Mouse (Mus musculus) forebrain, embryonic 16.5 days (tissue): Measurements from ENCODE around the gene Rbm24. TPM values are rescaled to one million over a fixed set of nuclear protein-coding genes. Genes with fewer than 3 reads are reported as not detected.

Experiments used
- ATAC-seq: fragments of 200-750 bp; cut with Nextera tagmentation; 2 replicates; pipeline ENCODE4 v1.8.0; 2017; ENCODE audit warnings: mild to moderate bottlenecking, moderate library complexity
- H3K27ac ChIP-seq: fragments of 300-500 bp; sonication (generic); 2 replicates; pipeline ENCODE4 v1.5.1; 2014; ENCODE audit warnings: low read length, control low read depth
- H3K27me3 ChIP-seq: fragments of 300-500 bp; sonication (generic); replicated peaks from 2 replicates; pipeline ENCODE4 v1.6.1; 2014; ENCODE audit warnings: low read length; ENCODE audit not compliant: control insufficient read depth, insufficient read depth
- H3K36me3 ChIP-seq: fragments of 300-500 bp; sonication (generic); 2 replicates; pipeline ENCODE4 v1.6.1; 2014; ENCODE audit not compliant: control insufficient read depth, insufficient read depth
- H3K4me1 ChIP-seq: fragments of 300-500 bp; sonication (generic); replicated peaks from 2 replicates; pipeline ENCODE4 v1.6.1; 2014; ENCODE audit warnings: low read length; ENCODE audit not compliant: control insufficient read depth, insufficient read depth
- H3K4me2 ChIP-seq: fragments of 300-500 bp; sonication (generic); 2 replicates; pipeline ENCODE4 v1.6.1; 2014; ENCODE audit warnings: mild to moderate bottlenecking, low read length, control low read depth
- H3K4me3 ChIP-seq: fragments of 300-500 bp; sonication (generic); replicated peaks from 2 replicates; pipeline ENCODE4 v1.5.1; 2014; ENCODE audit warnings: mild to moderate bottlenecking, low read length, control low read depth
- H3K9ac ChIP-seq: fragments of 300-500 bp; sonication (generic); replicated peaks from 2 replicates; pipeline ENCODE4 v1.6.1; 2014; ENCODE audit warnings: low read depth, low read length, control low read depth
- H3K9me3 ChIP-seq: fragments of 300-500 bp; sonication (generic); 2 replicates; pipeline ENCODE4 v1.6.1; 2016; ENCODE audit warnings: low read length; ENCODE audit not compliant: control insufficient read depth
- whole genome bisulfite sequencing: fragments of 180-500 bp; shearing (Covaris S2); extraction: QIAGEN DNeasy Blood & Tissue Kit; methylation state at CpG from one replicate; pipeline ENCODE4 v1.1.7; 2014; 5-methylcytosine and 5-hydroxymethylcytosine counted together
- polyA plus RNA-seq: library from polyadenylated mRNA; unstranded; fragments of >200 nt; fragmentation: Nextera tagmentation; extraction: Ambion mirVana; gene quantifications from 2 replicates; pipeline ENCODE4 v1.2.1, GENCODE M21; 2015

The Rbm24 gene
- polyA plus RNA-seq, 1 experiment from 2014 or later: 8.4 TPM

GRCm38 (mm10) chr13:46426651-46427269 is 8.5 kb downstream of the Rbm24 start:
- WGBS: 92% methylated on average over 6 of the region's 6 CpGs
- ATAC-seq: no peak
- H3K4me2 ChIP-seq: no peak overlapping the region
- no peaks in the 10 kb centered on the region for H3K9me3 ChIP-seq
- H3K4me1 ChIP-seq: no peaks in the 10 kb centered on the region
- H3K27me3 ChIP-seq: no peaks in the 10 kb centered on the region
- no peak overlapping the region for H3K9ac ChIP-seq
- peaks cover 11% of the 10 kb centered on the region for H3K36me3 ChIP-seq
- no peak overlapping the region for H3K27ac ChIP-seq
- no peak overlapping the region for H3K4me3 ChIP-seq

DNA sequence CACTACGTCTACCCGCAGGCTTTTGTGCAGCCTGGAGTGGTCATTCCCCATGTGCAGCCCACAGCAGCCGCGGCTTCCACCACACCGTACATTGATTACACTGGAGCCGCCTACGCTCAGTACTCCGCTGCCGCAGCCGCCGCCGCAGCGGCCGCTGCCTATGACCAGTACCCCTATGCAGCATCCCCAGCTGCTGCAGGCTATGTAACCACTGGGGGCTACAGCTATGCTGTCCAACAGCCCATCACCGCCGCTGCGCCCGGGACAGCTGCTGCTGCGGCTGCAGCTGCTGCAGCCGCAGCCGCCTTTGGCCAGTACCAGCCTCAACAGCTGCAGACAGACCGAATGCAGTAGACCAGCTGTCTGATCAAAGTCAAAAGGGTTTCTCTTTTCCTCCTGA is 10.7 kb downstream of the Rbm24 start:
- WGBS: 94% methylated on average over 22 of the region's 22 CpGs
- H3K36me3 ChIP-seq: peaks cover 11% of the 10 kb centered on the region
- H3K4me1 ChIP-seq: peaks cover 5% of the 10 kb centered on the region; the same call in 1 of the 2 replicates
- no peak for ATAC-seq
- H3K4me3 ChIP-seq: no peak overlapping the region
- no peaks in the 10 kb centered on the region for H3K27me3 ChIP-seq
- no peak overlapping the region for H3K27ac ChIP-seq
- no peak overlapping the region for H3K9ac ChIP-seq
- H3K4me2 ChIP-seq: no peak overlapping the region
- no peaks in the 10 kb centered on the region for H3K9me3 ChIP-seq

- H3K9me3 ChIP-seq: no peaks in the 10 kb centered on the region
- H3K9ac ChIP-seq: no peak overlapping the region
- H3K4me2 ChIP-seq: no peak overlapping the region
- H3K27ac ChIP-seq: no peak overlapping the region
- H3K4me3 ChIP-seq: no peak overlapping the region
- no peak for ATAC-seq
- 93% methylated on average over 11 of the region's 11 CpGs for WGBS
- no peaks in the 10 kb centered on the region for H3K27me3 ChIP-seq
- peaks cover 11% of the 10 kb centered on the region for H3K36me3 ChIP-seq
- H3K4me1 ChIP-seq: peaks cover 9% of the 10 kb centered on the region; the same call in 1 of the 2 replicates
These were observed 11.6 kb downstream of the Rbm24 start for GRCm38 (mm10) chr13:46429866-46430265.

- 6% methylated on average over 8 of the region's 8 CpGs for WGBS
- Histone ChIP-seq H3K4me1 (peaks cover 9% of the 10 kb centered on the region), H3K36me3 (peaks cover 6% of the 10 kb centered on the region; the same call in 1 of the 2 replicates), H3K27ac (no peak overlapping the region; the same call in 1 of the 2 replicates), H3K4me3 (no peak overlapping the region), H3K9me3 (no peaks in the 10 kb centered on the region), H3K9ac (no peak overlapping the region), H3K27me3 (no peaks in the 10 kb centered on the region), H3K4me2 (no peak overlapping the region)
- ATAC-seq: no peak
These were observed 15.8 kb downstream of the Rbm24 start for GRCm38 (mm10) chr13:46433880-46434560.

- WGBS: 77% methylated on average over 6 of the region's 6 CpGs
- Histone ChIP-seq H3K4me2 (no peak overlapping the region), H3K9me3 (peaks cover 4% of the 10 kb centered on the region; the same call in 1 of the 2 replicates), H3K27ac (no peak overlapping the region), H3K27me3 (no peaks in the 10 kb centered on the region), H3K4me1 (peaks cover 3% of the 10 kb centered on the region), H3K9ac (no peak overlapping the region), H3K36me3 (no peaks in the 10 kb centered on the region), H3K4me3 (no peak overlapping the region)
- ATAC-seq: no peak
These were observed 20.7 kb downstream of the Rbm24 start for GRCm38 (mm10) chr13:46438960-46439359.

DNA sequence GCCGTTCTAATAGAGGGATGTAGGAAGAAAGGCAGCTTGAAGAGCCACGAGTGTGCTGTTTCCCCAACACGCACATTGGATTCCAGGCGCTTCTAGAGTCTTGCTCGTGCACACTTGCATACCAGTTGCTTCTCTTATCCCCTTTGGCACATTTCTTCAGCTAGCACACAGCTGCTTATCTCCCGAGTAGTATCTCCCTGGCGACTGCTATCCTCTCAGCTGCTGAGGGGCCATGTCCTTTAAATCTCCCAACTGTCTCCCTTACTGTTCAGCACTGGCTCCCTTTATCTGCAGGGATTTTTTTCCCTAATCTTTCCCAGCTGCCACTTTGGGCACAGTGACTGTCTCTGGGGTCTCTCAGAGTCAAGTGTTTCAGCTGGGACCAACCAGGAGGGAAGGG is 25.8 kb downstream of the Rbm24 start:
- no peak for ATAC-seq
- no peaks in the 10 kb centered on the region for H3K27me3 ChIP-seq
- H3K9me3 ChIP-seq: peaks cover 4% of the 10 kb centered on the region; the same call in 1 of the 2 replicates
- WGBS: 81% methylated on average over 7 of the region's 7 CpGs
- H3K27ac ChIP-seq: no peak overlapping the region
- no peak overlapping the region for H3K4me3 ChIP-seq
- H3K4me2 ChIP-seq: no peak overlapping the region
- no peak overlapping the region for H3K9ac ChIP-seq
- H3K4me1 ChIP-seq: no peaks in the 10 kb centered on the region; the same call in 1 of the 2 replicates
- no peaks in the 10 kb centered on the region for H3K36me3 ChIP-seq

GRCm38 (mm10) chr13:46446062-46446461 is 27.8 kb downstream of the Rbm24 start:
- H3K9me3 ChIP-seq: peaks cover 4% of the 10 kb centered on the region; the same call in 1 of the 2 replicates
- H3K36me3 ChIP-seq: no peaks in the 10 kb centered on the region
- H3K27ac ChIP-seq: no peak overlapping the region
- H3K27me3 ChIP-seq: no peaks in the 10 kb centered on the region
- WGBS: 86% methylated on average over 6 of the region's 6 CpGs
- H3K4me3 ChIP-seq: no peak overlapping the region
- H3K4me1 ChIP-seq: no peaks in the 10 kb centered on the region
- no peak for ATAC-seq
- no peak overlapping the region for H3K4me2 ChIP-seq
- H3K9ac ChIP-seq: no peak overlapping the region

DNA sequence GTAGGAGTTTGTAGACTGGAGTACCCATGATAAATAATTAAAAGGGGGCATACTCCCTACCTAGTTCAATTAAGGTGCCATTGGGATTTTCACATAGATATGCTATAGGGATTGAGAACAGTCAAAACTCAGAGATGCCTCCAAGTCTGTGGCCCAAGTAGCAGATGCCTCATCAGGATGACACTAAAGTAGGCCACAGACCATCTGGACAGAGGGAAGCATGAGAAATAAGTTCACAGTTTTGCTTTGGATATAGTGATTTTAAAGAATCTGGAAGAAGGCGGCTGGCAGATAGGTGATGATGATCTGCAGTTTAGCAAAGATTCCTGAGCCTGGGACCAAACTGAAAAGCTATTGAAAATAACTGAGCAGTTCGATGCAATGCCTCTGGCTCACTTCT is 30.0 kb downstream of the Rbm24 start:
- WGBS: 96% methylated on average over 2 of the region's 2 CpGs
- no peaks in the 10 kb centered on the region for H3K36me3 ChIP-seq
- no peaks in the 10 kb centered on the region for H3K27me3 ChIP-seq
- no peak overlapping the region for H3K9ac ChIP-seq
- no peak overlapping the region for H3K27ac ChIP-seq
- H3K4me1 ChIP-seq: no peaks in the 10 kb centered on the region
- H3K4me2 ChIP-seq: no peak overlapping the region
- no peak overlapping the region for H3K4me3 ChIP-seq
- ATAC-seq: no peak
- H3K9me3 ChIP-seq: no peaks in the 10 kb centered on the region

DNA sequence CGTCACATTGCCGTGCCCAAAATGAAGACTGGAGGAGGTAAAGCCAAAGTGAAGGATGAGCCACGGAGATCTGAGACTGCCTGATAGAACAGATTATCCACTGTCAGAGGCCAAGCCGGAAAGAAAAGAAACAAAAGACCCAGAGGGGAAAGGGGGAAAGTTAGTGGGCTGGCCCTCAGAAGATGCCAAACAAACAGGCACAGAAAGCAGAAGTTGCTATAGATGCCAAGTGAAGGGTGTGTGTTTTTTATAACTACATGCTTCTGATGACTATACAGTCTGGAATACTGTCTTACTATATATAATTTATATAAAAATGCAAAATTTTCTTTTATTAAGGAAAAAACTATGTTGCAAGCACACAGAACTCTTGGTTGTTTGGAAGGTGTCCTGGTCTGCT is 31.7 kb downstream of the Rbm24 start:
- 67% methylated on average over 4 of the region's 4 CpGs for WGBS
- no peak for ATAC-seq
- no peak overlapping the region for H3K27ac ChIP-seq
- no peak overlapping the region for H3K4me3 ChIP-seq
- H3K27me3 ChIP-seq: no peaks in the 10 kb centered on the region
- H3K4me2 ChIP-seq: no peak overlapping the region
- no peaks in the 10 kb centered on the region for H3K4me1 ChIP-seq
- no peaks in the 10 kb centered on the region for H3K9me3 ChIP-seq
- no peaks in the 10 kb centered on the region for H3K36me3 ChIP-seq
- no peak overlapping the region for H3K9ac ChIP-seq
